Mouse (Mus musculus): ENCODE measurements around the gene Cmtm2b.

Gene Cmtm2b

GRCm38 (mm10) chr8:104380269-104380668, 58.2 kb downstream of the Cmtm2b start:
- in situ Hi-C loops (cut with MboI, MseI) = no loop called here
